Mouse (Mus musculus) right cerebral cortex, postnatal 4 days (tissue): Measurements from ENCODE around the gene Sdr39u1.
A peak's percentile ranks its signal among the peaks of the same experiment; 100 is the strongest.

Experiments
- DNase-seq: peaks from one replicate; pipeline ENCODE4 v3.0.0-alpha.2; 2022

Sdr39u1 gene

DNA sequence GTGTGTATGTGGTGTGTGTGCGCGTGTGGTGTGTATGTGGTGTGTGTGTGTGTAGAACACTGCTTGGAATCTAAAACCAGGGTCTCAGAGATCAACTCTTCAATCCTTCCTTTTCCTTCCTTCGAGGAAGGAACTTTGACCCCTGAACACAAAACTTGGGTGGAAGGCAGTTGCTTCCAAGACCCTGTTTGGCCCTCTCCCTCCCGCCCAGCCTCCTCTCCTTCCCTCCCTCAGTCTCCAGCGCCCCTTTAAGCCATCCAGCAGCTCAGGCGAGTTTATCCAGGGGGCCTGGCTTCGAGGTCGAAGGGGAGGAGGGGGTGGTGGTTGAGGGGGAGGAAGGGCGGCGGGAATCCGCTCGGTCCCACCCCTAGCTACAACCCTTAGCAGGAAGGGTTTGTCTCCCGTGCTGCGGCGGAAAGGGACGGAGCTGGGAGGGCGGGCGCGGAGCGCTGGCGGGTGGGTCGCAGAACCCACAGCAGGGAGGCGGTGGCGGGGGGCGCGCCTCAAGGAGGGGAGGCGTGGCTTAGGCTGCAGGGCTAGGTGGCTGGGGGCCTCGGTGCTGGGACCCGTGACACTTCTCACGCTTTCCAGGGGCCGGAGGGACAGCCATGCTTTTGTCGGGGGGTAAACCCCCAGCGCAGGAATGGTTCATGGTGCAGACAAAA, 46.3 kb downstream of the Sdr39u1 start, which contains the start of gene Nynrin:
Nynrin (plus strand) TSS at position 390 of the 665 bp plus-strand sequence.
- peak; percentile 74 for DNase-seq

DNA sequence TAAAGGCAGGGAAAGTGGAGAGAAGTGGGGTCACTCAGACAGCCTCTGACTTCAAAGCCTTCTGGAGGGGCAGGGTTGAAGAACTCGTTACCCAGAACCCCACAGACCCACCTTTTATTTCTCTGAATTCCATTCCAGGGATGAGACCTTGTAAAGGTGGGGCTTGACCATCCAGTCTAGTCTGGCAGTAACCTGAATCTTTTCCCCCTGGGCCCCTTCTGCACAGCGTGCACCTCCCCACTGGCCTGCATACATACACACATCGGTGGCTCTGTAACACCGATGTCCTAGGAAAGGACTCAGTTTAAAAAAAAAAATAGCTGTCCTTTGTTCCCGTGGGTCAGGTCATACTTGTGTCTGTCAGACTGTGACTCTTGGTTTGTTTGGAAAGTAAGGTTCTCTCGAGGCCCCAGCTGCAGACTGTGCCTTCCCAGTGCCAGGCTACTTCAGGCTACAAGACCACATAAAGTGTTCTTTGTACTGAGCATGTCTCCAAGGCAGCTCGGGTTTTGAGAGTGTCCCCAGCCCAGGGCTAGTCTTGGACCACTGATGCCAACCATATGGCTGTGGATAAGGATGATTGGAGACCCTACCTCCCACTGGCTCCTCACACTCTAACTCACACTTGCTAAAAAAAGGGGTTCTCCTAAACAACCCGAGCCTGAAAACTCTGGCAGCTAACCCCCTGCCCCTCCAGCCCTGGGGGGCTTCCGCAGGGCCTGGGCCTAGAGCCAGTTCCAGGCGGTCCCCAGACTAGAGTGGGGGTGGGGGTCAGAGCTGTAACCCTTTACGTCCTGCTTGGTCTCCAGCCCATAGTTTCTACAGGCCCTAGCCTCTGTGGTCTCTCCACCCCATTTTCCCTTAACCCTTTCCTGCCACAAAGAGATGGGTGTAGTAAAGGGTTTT, 47.2 kb downstream of the Sdr39u1 start:
- DNase-seq = peak; percentile 42

DNA sequence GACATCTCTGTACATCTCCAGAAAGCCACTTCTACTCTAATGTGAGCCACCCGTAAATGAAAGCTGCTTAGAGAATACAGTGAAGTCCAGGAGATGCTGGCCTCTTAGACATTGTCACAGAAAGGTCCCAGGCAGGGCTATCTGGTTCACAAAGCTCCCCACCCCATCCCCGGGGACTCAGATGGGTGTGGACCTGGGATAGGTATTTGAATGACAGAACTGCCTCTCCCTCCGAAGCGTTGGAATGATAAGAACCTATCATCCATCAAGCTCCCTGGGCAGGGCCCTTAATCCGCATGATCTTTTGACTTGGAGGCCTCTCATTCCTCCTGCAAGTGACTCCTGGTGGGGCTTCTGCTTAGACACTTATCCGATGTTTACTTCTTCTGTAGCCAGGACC, 49.2 kb downstream of the Sdr39u1 start:
- no peak for DNase-seq
